ENCODE assay signal across 21 mouse cellular contexts in genomic region chr9:54878759-54879158, GRCm38 (mm10).
"Had no signal": no experiment of that assay in that cellular context is flagged by ENCODE, and none has a peak within 500 bp of the region (broad histone marks: within the 10 kb centered on the region; RNA-seq: fewer than 3 reads in every experiment).

No protein-coding gene starts in this region.

- H3K4me3 ChIP-seq: layer of hippocampus, adult 2 months; left cerebral cortex, adult 2 months; limb, embryonic 12.5 days; limb, embryonic 15.5 days; midbrain, embryonic 12.5 days; midbrain, embryonic 15.5 days; neural tube, embryonic 13.5 days had no signal

- ATAC-seq: intestine, postnatal 0 days; liver, postnatal 0 days; lung, postnatal 0 days; midbrain, embryonic 15.5 days had no signal

- DNase-seq: kidney, adult 2 months; kidney, postnatal 25 days; layer of hippocampus, adult 9-11 months; left cerebral cortex, postnatal 4 days; liver, postnatal 0 days; lung, embryonic 14.5 days; retina, postnatal 1 day; spleen, adult 18-20 months; thymus, postnatal 25 days had no signal

- H3K27me3 ChIP-seq: limb, embryonic 12.5 days; limb, embryonic 15.5 days; midbrain, embryonic 12.5 days; midbrain, embryonic 15.5 days; neural tube, embryonic 13.5 days had no signal

- H3K4me1 ChIP-seq: limb, embryonic 12.5 days; limb, embryonic 15.5 days; midbrain, embryonic 12.5 days; midbrain, embryonic 15.5 days had no signal

- H3K27ac ChIP-seq: kidney, postnatal 0 days; layer of hippocampus, adult 2 months; left cerebral cortex, adult 2 months; limb, embryonic 12.5 days; limb, embryonic 15.5 days; liver, embryonic 14.5 days; macrophage; midbrain, embryonic 12.5 days; midbrain, embryonic 15.5 days; neural tube, embryonic 13.5 days had no signal
